Mouse (Mus musculus) embryonic facial prominence, embryonic 11.5 days (tissue): ENCODE measurements around the gene Lgr6. TPM values are rescaled to one million over a fixed set of nuclear protein-coding genes. Genes with fewer than 3 reads are reported as not detected.
A peak's percentile ranks its signal among the peaks of the same experiment; 100 is the strongest.

ENCODE experiments used
- ATAC-seq: fragments of 200-750 bp; cut with Nextera tagmentation; replicated peaks from 2 replicates; pipeline ENCODE4 v1.8.0; 2017; ENCODE audit warnings: low read depth; ENCODE audit not compliant: insufficient number of reproducible peaks, low FRiP score, low TSS enrichment
- DNase-seq: peaks from one replicate; pipeline ENCODE4 v3.0.0-alpha.2; 2015; ENCODE audit warnings: low spot score
- H3K27ac ChIP-seq: fragments of 300-500 bp; sonication (generic); replicated peaks from 2 replicates; pipeline ENCODE4 v1.5.1; 2014; ENCODE audit warnings: mild to moderate bottlenecking, low read depth, low read length, control low read depth
- H3K27me3 ChIP-seq: fragments of 300-500 bp; sonication (generic); 2 replicates; pipeline ENCODE4 v1.6.1; 2014; ENCODE audit warnings: mild to moderate bottlenecking, low read length, moderate library complexity, mixed read lengths; ENCODE audit not compliant: control insufficient read depth, insufficient read depth
- H3K36me3 ChIP-seq: fragments of 300-500 bp; sonication (generic); replicated peaks from 2 replicates; pipeline ENCODE4 v1.6.1; 2014; ENCODE audit warnings: low read depth, mild to moderate bottlenecking, low read length, moderate library complexity, mixed read lengths; ENCODE audit not compliant: control insufficient read depth, insufficient read depth
- H3K4me1 ChIP-seq: fragments of 300-500 bp; sonication (generic); 2 replicates; pipeline ENCODE4 v1.6.1; 2014; ENCODE audit warnings: low read length, mixed read lengths; ENCODE audit not compliant: control insufficient read depth, insufficient read depth
- H3K4me2 ChIP-seq: fragments of 300-500 bp; sonication (generic); 2 replicates; pipeline ENCODE4 v1.6.1; 2014; ENCODE audit warnings: low read depth, mild to moderate bottlenecking, control low read depth, low read length, moderate library complexity
- H3K4me3 ChIP-seq: fragments of 300-500 bp; sonication (generic); 2 replicates; pipeline ENCODE4 v1.5.1; 2014; ENCODE audit warnings: low read depth, low read length, control low read depth
- H3K9ac ChIP-seq: fragments of 300-500 bp; sonication (generic); replicated peaks from 2 replicates; pipeline ENCODE4 v1.6.1; 2014; ENCODE audit warnings: mild to moderate bottlenecking, control low read depth, low read length
- H3K9me3 ChIP-seq: fragments of 300-500 bp; sonication (generic); replicated peaks from 2 replicates; pipeline ENCODE4 v1.6.1; 2016; ENCODE audit warnings: mild to moderate bottlenecking, low read length, inconsistent platforms, mixed read lengths; ENCODE audit not compliant: control insufficient read depth
- WGBS: fragments of 180-500 bp; shearing (Covaris S2); extraction: QIAGEN DNeasy Blood & Tissue Kit; methylation state at CpG from one replicate; pipeline ENCODE4 v1.1.7; 2014; 5-methylcytosine and 5-hydroxymethylcytosine counted together
- polyA plus RNA-seq: library from polyadenylated mRNA; unstranded; fragments of >200 nt; fragmentation: Nextera tagmentation; extraction: Ambion mirVana; gene quantifications from 2 replicates; pipeline ENCODE4 v1.2.1, GENCODE M21; 2014

Gene Lgr6
- polyA plus RNA-seq, 1 experiment from 2014 or later, result 0.93 TPM

DNA sequence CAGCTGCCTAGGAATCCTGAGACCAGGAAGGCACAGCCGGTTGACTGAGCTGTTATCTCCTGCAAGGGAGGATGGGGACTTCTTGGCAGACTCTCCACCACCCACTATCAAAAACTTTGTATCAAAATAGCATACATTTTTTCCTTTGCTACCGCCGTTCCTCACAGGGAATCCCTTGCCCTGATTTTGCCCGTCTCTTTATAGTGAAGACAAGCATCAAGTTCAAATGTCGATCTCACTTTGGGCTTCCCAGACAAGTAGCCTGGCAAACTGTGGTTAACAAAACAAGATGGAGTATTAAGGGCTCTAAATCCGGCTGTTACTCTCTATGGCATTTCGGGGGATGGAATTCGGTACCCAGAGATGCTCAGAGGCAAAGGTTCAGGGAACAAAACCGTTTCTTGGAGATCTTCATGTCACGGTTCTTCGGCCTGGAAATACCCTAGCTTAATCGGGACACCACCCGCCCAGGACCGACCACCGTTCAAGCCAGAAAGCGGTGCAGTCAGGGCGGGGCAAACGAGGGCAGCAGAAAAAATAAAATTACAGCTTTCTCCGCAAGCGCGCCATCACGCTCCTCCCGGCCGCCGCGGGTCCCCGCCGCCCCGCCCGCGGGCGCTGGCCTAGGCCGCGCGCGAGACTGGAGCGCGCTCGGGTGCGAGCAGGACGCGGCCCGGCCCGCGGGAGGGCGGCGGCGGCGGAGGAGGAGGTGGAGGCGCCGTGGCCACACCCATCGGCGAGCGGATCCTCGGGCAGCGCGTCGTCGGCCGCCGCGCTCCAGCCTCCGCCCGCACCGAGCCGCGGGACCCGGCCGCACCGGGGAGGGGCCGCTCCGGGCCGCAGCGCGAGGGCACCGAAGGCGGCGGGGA is 41.2 kb upstream of the Lgr6 start, which contains the start of gene Arl8a:
TSS of gene Arl8a (plus strand) at position 748 of the 869 bp plus-strand sequence.
- under 1% methylated on average over 77 of the region's 78 CpGs for WGBS
- ATAC-seq, result peak; percentile 69

DNA sequence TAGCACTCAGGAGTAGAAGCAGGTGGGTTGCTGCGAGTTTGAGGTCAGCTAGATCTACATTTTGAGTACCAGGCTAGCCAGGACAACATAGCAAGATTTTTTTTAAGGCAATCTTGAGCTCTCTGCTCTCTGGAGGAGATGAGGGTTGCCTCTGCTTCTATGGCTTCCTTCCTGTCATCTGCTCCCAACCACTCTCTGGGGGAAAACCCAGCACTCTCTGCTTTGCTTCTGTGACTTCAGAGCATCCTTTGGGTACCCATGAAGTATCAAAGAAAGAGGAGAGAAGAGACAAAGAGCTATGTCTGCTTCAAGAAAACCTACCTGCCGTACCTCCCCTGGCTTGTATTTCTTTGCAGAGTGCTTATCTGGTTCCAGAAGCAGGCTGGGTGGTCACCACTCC is 38.9 kb upstream of the Lgr6 start:
- 89% methylated on average over 2 of the region's 2 CpGs for WGBS
- H3K27ac ChIP-seq, result no peak overlapping the region
- ATAC-seq (no peak), DNase-seq (no peak)
- 0 out of 2 replicates have a peak, but pooled peaks cover 3% of the 10 kb centered on the region for H3K4me1 ChIP-seq
- H3K9me3 ChIP-seq, result no peaks in the 10 kb centered on the region
- no peak overlapping the region for H3K4me3 ChIP-seq
- no peaks in the 10 kb centered on the region for H3K27me3 ChIP-seq
- no peak overlapping the region for H3K9ac ChIP-seq
- no peaks in the 10 kb centered on the region for H3K36me3 ChIP-seq
- H3K4me2 ChIP-seq, result no peak overlapping the region

More for the DNA sequence above, 41.2 kb upstream of the Lgr6 start, which contains the start of gene Arl8a:
- Histone ChIP-seq H3K4me2 (peak within 1 kb of the TSS; percentile 83), H3K36me3 (no peaks in the 10 kb centered on the region), H3K4me1 (0 out of 2 replicates have a peak, but pooled peaks cover 3% of the 10 kb centered on the region), H3K27me3 (no peaks in the 10 kb centered on the region), H3K27ac (peak within 1 kb of the TSS; percentile 74), H3K4me3 (peak within 1 kb of the TSS; percentile 90), H3K9me3 (no peaks in the 10 kb centered on the region), H3K9ac (peak within 1 kb of the TSS; percentile 87)
- peak; percentile 89 for DNase-seq

DNA sequence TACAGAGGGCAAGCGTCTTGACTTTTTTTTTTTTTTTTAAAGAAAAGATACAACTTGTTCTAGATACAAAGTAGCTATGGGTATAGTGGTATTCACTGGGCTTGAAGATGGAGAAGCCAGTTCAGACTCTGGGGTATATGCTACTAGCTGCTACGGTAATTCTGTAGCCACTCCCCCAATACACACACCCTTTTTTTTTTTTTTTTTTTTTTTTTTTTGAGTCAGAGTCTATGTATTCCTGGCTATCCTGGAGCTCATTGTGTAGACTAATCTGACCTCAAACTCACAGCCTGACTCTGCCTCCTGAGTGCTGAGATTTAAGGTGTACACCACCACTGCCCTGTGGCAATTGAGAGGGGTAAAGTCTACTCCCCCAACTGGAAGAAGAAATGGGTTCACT is 37.4 kb upstream of the Lgr6 start:
- H3K27me3 ChIP-seq, result no peaks in the 10 kb centered on the region
- H3K36me3 ChIP-seq, result no peaks in the 10 kb centered on the region
- ATAC-seq (no peak), DNase-seq (no peak)
- no peak overlapping the region for H3K4me3 ChIP-seq
- H3K27ac ChIP-seq, result no peak overlapping the region
- H3K9ac ChIP-seq, result no peak overlapping the region
- no peaks in the 10 kb centered on the region for H3K4me1 ChIP-seq
- no peak overlapping the region for H3K4me2 ChIP-seq
- H3K9me3 ChIP-seq, result no peaks in the 10 kb centered on the region
- WGBS, result 62% methylated on average over 2 of the region's 2 CpGs

DNA sequence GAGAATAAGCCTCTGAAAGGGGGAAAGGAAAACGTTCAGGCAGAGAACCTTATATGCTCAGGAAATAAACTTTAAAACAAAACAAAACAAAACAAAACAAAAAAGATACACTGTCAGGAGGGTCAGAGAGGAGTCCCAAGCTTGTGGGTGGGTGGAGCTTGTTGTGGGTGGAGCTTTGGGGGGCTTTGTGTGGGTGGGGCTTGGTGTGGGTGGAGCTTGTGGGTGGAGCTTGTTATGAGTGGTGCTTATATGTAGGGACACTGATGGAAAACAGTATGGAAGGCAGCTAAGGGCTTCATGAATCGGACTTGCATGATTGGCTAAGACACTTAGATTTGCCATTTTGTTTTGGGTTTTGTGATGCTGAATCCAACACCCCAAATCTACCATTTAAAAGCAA is 34.8 kb upstream of the Lgr6 start:
- WGBS, result 73% methylated on average over 2 of the region's 2 CpGs
- H3K27me3 ChIP-seq, result no peaks in the 10 kb centered on the region

DNA sequence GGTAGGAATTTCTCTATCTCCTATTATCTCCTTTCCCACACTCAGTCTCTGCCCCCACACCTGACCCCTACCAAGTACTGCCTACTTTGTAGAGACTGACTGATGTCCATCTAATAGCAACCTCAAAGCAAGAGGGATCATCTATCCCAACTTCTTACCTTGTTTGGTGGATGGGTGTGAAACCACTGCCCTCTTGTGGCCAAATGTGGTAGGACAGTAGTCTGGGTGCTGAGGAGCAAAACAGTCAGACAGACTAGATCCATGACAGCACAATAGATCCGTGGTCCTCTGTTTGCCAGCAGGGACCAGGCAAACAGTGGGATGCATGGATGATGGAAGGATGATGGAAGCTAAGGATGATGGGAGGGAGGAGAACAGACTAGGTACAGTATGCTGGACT is 31.4 kb upstream of the Lgr6 start:
- DNase-seq (peak; percentile 85), ATAC-seq (no peak; the same call in 1 of the 2 replicates)
- H3K9ac ChIP-seq, result no peak overlapping the region
- no peaks in the 10 kb centered on the region for H3K4me1 ChIP-seq
- H3K4me3 ChIP-seq, result no peak overlapping the region
- H3K27me3 ChIP-seq, result no peaks in the 10 kb centered on the region
- H3K9me3 ChIP-seq, result no peaks in the 10 kb centered on the region
- no peak overlapping the region for H3K27ac ChIP-seq
- WGBS, result 13% methylated on average over 1 of the region's 1 CpGs
- H3K4me2 ChIP-seq, result no peak overlapping the region
- H3K36me3 ChIP-seq, result no peaks in the 10 kb centered on the region

More for the DNA sequence above, 34.8 kb upstream of the Lgr6 start:
- Histone ChIP-seq H3K4me1 (no peaks in the 10 kb centered on the region), H3K9me3 (no peaks in the 10 kb centered on the region), H3K4me3 (no peak overlapping the region), H3K4me2 (no peak overlapping the region), H3K36me3 (no peaks in the 10 kb centered on the region), H3K9ac (no peak overlapping the region), H3K27ac (no peak overlapping the region)
- no peak for ATAC-seq
- no peak for DNase-seq

DNA sequence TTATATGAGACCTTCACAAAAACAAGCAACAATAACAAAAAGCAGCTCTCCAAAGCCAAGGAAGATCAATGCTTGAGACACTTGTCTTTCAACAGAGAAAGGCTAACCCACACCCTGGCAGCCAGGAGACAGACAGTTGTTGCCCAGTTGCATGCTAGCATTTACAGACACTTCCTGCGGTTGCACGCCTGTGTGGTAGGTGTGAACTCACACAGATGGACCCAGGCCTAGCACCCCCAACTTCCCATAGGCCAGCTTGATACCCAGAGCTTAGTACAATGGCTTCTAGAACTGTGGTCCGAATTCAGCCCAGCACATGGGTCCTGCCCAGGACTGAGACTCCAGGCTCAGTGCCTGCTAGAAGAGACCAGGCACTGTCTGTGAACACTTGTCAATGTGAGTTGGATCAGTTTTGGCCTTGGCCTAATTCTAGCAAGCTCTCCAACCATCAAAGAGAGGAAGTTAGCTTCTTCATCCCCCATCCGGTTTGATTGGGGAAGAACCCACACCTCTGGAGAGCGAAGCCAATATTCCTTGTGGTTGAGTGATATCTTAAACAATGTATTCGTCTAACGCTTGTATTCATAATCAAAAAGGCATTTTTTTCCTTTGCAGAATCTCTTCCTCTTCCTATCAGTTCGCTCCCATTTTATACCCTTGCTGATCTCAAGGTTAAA is 30.2 kb upstream of the Lgr6 start:
- Histone ChIP-seq H3K36me3 (no peaks in the 10 kb centered on the region), H3K4me3 (no peak overlapping the region), H3K4me1 (no peaks in the 10 kb centered on the region; the same call in none of the 2 replicates), H3K27ac (no peak overlapping the region), H3K4me2 (no peak overlapping the region), H3K27me3 (no peaks in the 10 kb centered on the region), H3K9ac (no peak overlapping the region), H3K9me3 (no peaks in the 10 kb centered on the region)
- no peak for DNase-seq
- no peak for ATAC-seq
- 86% methylated on average over 8 of the region's 8 CpGs for WGBS

DNA sequence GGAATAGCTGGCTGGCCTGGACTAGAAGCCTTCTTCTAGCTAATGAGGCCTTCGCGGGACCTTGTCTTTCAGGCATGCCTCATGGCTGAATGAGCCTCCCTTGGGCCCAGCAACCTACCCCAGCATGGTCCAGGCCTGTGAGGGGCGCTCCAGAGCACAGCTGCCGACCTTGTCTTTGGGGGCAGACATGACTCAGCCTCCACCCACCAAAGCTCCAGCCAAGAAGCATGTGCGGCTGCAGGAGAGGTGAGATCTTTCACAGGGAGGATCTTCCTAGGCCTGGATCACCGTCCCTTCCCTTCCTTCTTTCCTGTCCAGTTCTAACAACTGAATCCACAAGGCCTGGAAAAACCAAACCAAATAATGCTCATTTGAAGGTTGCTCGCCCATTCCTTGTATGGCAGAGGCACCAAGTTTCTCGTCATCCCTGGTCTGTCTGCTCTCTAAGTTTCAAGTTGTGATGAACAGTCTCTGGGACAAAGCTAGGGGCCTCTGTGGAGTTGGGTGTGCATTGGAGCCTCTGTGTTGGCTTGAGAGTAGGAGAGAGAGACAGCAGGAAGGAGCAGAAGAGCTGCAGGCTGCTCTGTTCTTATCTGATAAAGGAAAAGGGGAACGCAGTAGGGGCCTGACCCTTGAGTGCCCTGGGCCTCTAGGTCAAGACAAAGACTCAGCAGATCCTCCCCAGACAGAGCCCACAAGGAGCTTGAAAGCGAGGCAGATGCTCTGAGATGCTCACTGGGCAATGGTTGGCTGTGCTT is 28.8 kb upstream of the Lgr6 start:
- 78% methylated on average over 10 of the region's 10 CpGs for WGBS
- Histone ChIP-seq H3K27me3 (no peaks in the 10 kb centered on the region), H3K27ac (no peak overlapping the region), H3K4me2 (no peak overlapping the region), H3K4me1 (peaks cover 2% of the 10 kb centered on the region), H3K4me3 (no peak overlapping the region), H3K9ac (no peak overlapping the region), H3K36me3 (no peaks in the 10 kb centered on the region), H3K9me3 (no peaks in the 10 kb centered on the region)
- DNase-seq (no peak), ATAC-seq (no peak)
